Mouse (Mus musculus) intestine, embryonic 15.5 days (tissue): ENCODE results near the gene Dnajc30. TPM values are rescaled to one million over a fixed set of nuclear protein-coding genes. Genes with fewer than 3 reads are reported as not detected.
A peak's percentile ranks its signal among the peaks of the same experiment; 100 is the strongest.
"Not testable (repeated sequence)": the region's sequence is repeated elsewhere in the genome, so short reads cannot be mapped to it uniquely, and the experiment has no call there.

Experiments used
- ATAC-seq: fragments of 200-750 bp; cut with Nextera tagmentation; 2 replicates; pipeline ENCODE4 v1.8.0; 2017; ENCODE audit warnings: moderate TSS enrichment, moderate library complexity
- H3K27ac ChIP-seq: fragments of 300-500 bp; sonication (generic); 2 replicates; pipeline ENCODE4 v1.5.1; 2015; ENCODE audit warnings: mild to moderate bottlenecking, inconsistent platforms
- H3K27me3 ChIP-seq: fragments of 300-500 bp; sonication (generic); replicated peaks from 2 replicates; pipeline ENCODE4 v1.6.1; 2015; ENCODE audit warnings: inconsistent platforms
- H3K36me3 ChIP-seq: fragments of 300-500 bp; sonication (generic); 2 replicates; pipeline ENCODE4 v1.6.1; 2015; ENCODE audit warnings: inconsistent platforms
- H3K4me1 ChIP-seq: fragments of 300-500 bp; sonication (generic); replicated peaks from 2 replicates; pipeline ENCODE4 v1.6.1; 2015; ENCODE audit warnings: inconsistent platforms
- H3K4me2 ChIP-seq: fragments of 300-500 bp; sonication (generic); replicated peaks from 2 replicates; pipeline ENCODE4 v1.6.1; 2015; ENCODE audit warnings: mild to moderate bottlenecking, inconsistent platforms
- H3K4me3 ChIP-seq: fragments of 300-500 bp; sonication (generic); replicated peaks from 2 replicates; pipeline ENCODE4 v1.5.1; 2015; ENCODE audit warnings: inconsistent platforms
- H3K9ac ChIP-seq: fragments of 300-500 bp; sonication (generic); 2 replicates; pipeline ENCODE4 v1.6.1; 2015; ENCODE audit warnings: inconsistent platforms
- H3K9me3 ChIP-seq: fragments of 300-500 bp; sonication (generic); 2 replicates; pipeline ENCODE4 v1.6.1; 2016; ENCODE audit warnings: inconsistent platforms
- WGBS: fragments of 180-500 bp; shearing (Covaris S2); methylation state at CpG from one replicate; pipeline ENCODE4 v1.1.7; 2015; 5-methylcytosine and 5-hydroxymethylcytosine counted together
- polyA plus RNA-seq: library from polyadenylated mRNA; unstranded; fragments of >200 nt; fragmentation: Nextera tagmentation; extraction: Ambion mirVana; gene quantifications from 2 replicates; pipeline ENCODE4 v1.2.1, GENCODE M21; 2015

Dnajc30 gene
- polyA plus RNA-seq, 1 experiment from 2014 or later, result 33.6 TPM

GRCm38 (mm10) chr5:135035608-135036359 is 28.2 kb upstream of the Dnajc30 start:
- WGBS, result 67% methylated on average over 18 of the region's 18 CpGs
- no peak overlapping the region for H3K4me2 ChIP-seq
- 0 out of 2 replicates have a peak, but pooled peaks cover 5% of the 10 kb centered on the region for H3K4me1 ChIP-seq
- H3K27ac ChIP-seq, result no peak overlapping the region
- peaks cover 9% of the 10 kb centered on the region; the same call in 1 of the 2 replicates for H3K36me3 ChIP-seq
- ATAC-seq, result no peak
- no peaks in the 10 kb centered on the region for H3K9me3 ChIP-seq
- no peak overlapping the region for H3K9ac ChIP-seq
- H3K4me3 ChIP-seq, result no peak overlapping the region
- H3K27me3 ChIP-seq, result no peaks in the 10 kb centered on the region

- Histone ChIP-seq H3K4me3 (no peak overlapping the region), H3K9ac (no peak overlapping the region), H3K27me3 (no peaks in the 10 kb centered on the region), H3K27ac (no peak overlapping the region), H3K9me3 (no peaks in the 10 kb centered on the region), H3K36me3 (peaks cover 9% of the 10 kb centered on the region; the same call in 1 of the 2 replicates), H3K4me1 (0 out of 2 replicates have a peak, but pooled peaks cover 7% of the 10 kb centered on the region), H3K4me2 (no peak overlapping the region)
- ATAC-seq, result no peak
- 87% methylated on average over 3 of the region's 3 CpGs for WGBS
Measured at GRCm38 (mm10) chr5:135037946-135038345, 26.1 kb upstream of the Dnajc30 start.

GRCm38 (mm10) chr5:135039541-135039940 is 24.5 kb upstream of the Dnajc30 start:
- 88% methylated on average over 9 of the region's 9 CpGs for WGBS
- H3K27ac ChIP-seq, result no peak overlapping the region
- H3K9me3 ChIP-seq, result no peaks in the 10 kb centered on the region
- H3K27me3 ChIP-seq, result no peaks in the 10 kb centered on the region
- no peak overlapping the region for H3K4me2 ChIP-seq
- H3K4me1 ChIP-seq, result 0 out of 2 replicates have a peak, but pooled peaks cover 7% of the 10 kb centered on the region
- no peak overlapping the region for H3K9ac ChIP-seq
- H3K4me3 ChIP-seq, result no peak overlapping the region
- H3K36me3 ChIP-seq, result 0 out of 2 replicates have a peak, but pooled peaks cover 9% of the 10 kb centered on the region
- no peak for ATAC-seq

- Histone ChIP-seq H3K9me3 (no peaks in the 10 kb centered on the region), H3K36me3 (0 out of 2 replicates have a peak, but pooled peaks cover 9% of the 10 kb centered on the region), H3K4me2 (no peak overlapping the region), H3K9ac (no peak overlapping the region), H3K4me1 (0 out of 2 replicates have a peak, but pooled peaks cover 7% of the 10 kb centered on the region), H3K27ac (no peak overlapping the region), H3K27me3 (no peaks in the 10 kb centered on the region), H3K4me3 (no peak overlapping the region)
- no peak for ATAC-seq
- 64% methylated on average over 6 of the region's 6 CpGs for WGBS
Measured at GRCm38 (mm10) chr5:135040059-135040458, 23.9 kb upstream of the Dnajc30 start.

- WGBS, result 39% methylated on average over 11 of the region's 11 CpGs
- H3K27me3 ChIP-seq, result no peaks in the 10 kb centered on the region
- no peak overlapping the region for H3K27ac ChIP-seq
- H3K4me2 ChIP-seq, result no peak overlapping the region
- 0 out of 2 replicates have a peak, but pooled peaks cover 9% of the 10 kb centered on the region for H3K36me3 ChIP-seq
- H3K4me3 ChIP-seq, result no peak overlapping the region
- no peaks in the 10 kb centered on the region for H3K9me3 ChIP-seq
- ATAC-seq, result 0 out of 2 replicates have a peak, but pooled peaks have one; percentile 13
- no peak overlapping the region for H3K9ac ChIP-seq
- 0 out of 2 replicates have a peak, but pooled peaks cover 7% of the 10 kb centered on the region for H3K4me1 ChIP-seq
Measured at GRCm38 (mm10) chr5:135040777-135041176, 23.2 kb upstream of the Dnajc30 start.

GRCm38 (mm10) chr5:135042105-135042788 is 21.8 kb upstream of the Dnajc30 start:
- Histone ChIP-seq H3K36me3 (0 out of 2 replicates have a peak, but pooled peaks cover 9% of the 10 kb centered on the region), H3K27me3 (no peaks in the 10 kb centered on the region), H3K4me1 (0 out of 2 replicates have a peak, but pooled peaks cover 7% of the 10 kb centered on the region), H3K4me3 (no peak overlapping the region), H3K9ac (no peak overlapping the region), H3K9me3 (no peaks in the 10 kb centered on the region), H3K27ac (no peak overlapping the region), H3K4me2 (peak overlapping the region; percentile 6; the same call in 1 of the 2 replicates)
- peak; percentile 36; the same call in 1 of the 2 replicates for ATAC-seq
- WGBS, result 46% methylated on average over 19 of the region's 21 CpGs

GRCm38 (mm10) chr5:135044575-135044974 is 19.4 kb upstream of the Dnajc30 start:
- Histone ChIP-seq H3K4me3 (no peak overlapping the region), H3K4me2 (no peak overlapping the region), H3K27me3 (no peaks in the 10 kb centered on the region), H3K9ac (no peak overlapping the region), H3K36me3 (peaks cover 9% of the 10 kb centered on the region), H3K4me1 (0 out of 2 replicates have a peak, but pooled peaks cover 7% of the 10 kb centered on the region), H3K27ac (no peak overlapping the region), H3K9me3 (no peaks in the 10 kb centered on the region)
- WGBS, result 89% methylated on average over 3 of the region's 3 CpGs
- ATAC-seq, result no peak

- 92% methylated on average over 5 of the region's 5 CpGs for WGBS
Measured at GRCm38 (mm10) chr5:135048539-135048938, 15.5 kb upstream of the Dnajc30 start.

GRCm38 (mm10) chr5:135049268-135049667 is 14.7 kb upstream of the Dnajc30 start:
- H3K27me3 ChIP-seq, H3K27ac ChIP-seq, H3K4me3 ChIP-seq, H3K9ac ChIP-seq, H3K9me3 ChIP-seq, H3K4me2 ChIP-seq, ATAC-seq, H3K4me1 ChIP-seq: not testable (repeated sequence)
- peaks cover 20% of the 10 kb centered on the region for H3K36me3 ChIP-seq
- 88% methylated on average over 6 of the region's 6 CpGs for WGBS

More at GRCm38 (mm10) chr5:135048539-135048938, 15.5 kb upstream of the Dnajc30 start:
- Histone ChIP-seq H3K36me3 (peaks cover 15% of the 10 kb centered on the region), H3K9ac (no peak overlapping the region), H3K4me2 (no peak overlapping the region), H3K9me3 (no peaks in the 10 kb centered on the region), H3K4me3 (no peak overlapping the region), H3K27ac (no peak overlapping the region), H3K27me3 (no peaks in the 10 kb centered on the region), H3K4me1 (no peaks in the 10 kb centered on the region)
- ATAC-seq, result no peak

- no peak overlapping the region for H3K27ac ChIP-seq
- H3K4me1 ChIP-seq, result no peaks in the 10 kb centered on the region
- H3K4me2 ChIP-seq, result no peak overlapping the region
- H3K27me3 ChIP-seq, result no peaks in the 10 kb centered on the region
- no peak overlapping the region for H3K4me3 ChIP-seq
- no peaks in the 10 kb centered on the region for H3K9me3 ChIP-seq
- 90% methylated on average over 12 of the region's 12 CpGs for WGBS
- no peak overlapping the region for H3K9ac ChIP-seq
- ATAC-seq, result no peak
- peaks cover 41% of the 10 kb centered on the region for H3K36me3 ChIP-seq
Measured at GRCm38 (mm10) chr5:135053356-135053755, 10.6 kb upstream of the Dnajc30 start.

- Histone ChIP-seq H3K9ac (peak overlapping the region; percentile 89), H3K36me3 (peaks cover 11% of the 10 kb centered on the region), H3K9me3 (no peaks in the 10 kb centered on the region; the same call in 1 of the 2 replicates), H3K4me3 (peak overlapping the region; percentile 84), H3K27ac (peak overlapping the region; percentile 15), H3K4me1 (peaks cover 16% of the 10 kb centered on the region; the same call in 1 of the 2 replicates), H3K4me2 (peak overlapping the region; percentile 90), H3K27me3 (no peaks in the 10 kb centered on the region)
- peak; percentile 68 for ATAC-seq
- under 1% methylated on average over 40 of the region's 40 CpGs for WGBS
Measured at GRCm38 (mm10) chr5:135064382-135064766, 372 bp downstream of the Dnajc30 start.

GRCm38 (mm10) chr5:135064909-135065446 is 976 bp downstream of the Dnajc30 start, which contains the start of gene Bud23:
TSS of gene Bud23 (minus strand) at chr5:135064959.
- 71% methylated on average over 9 of the region's 9 CpGs for WGBS
- Histone ChIP-seq H3K4me2 (peak within 1 kb of the TSS; percentile 90), H3K27ac (peak within 1 kb of the TSS; percentile 15), H3K9ac (peak within 1 kb of the TSS; percentile 89), H3K4me3 (peak within 1 kb of the TSS; percentile 84), H3K4me1 (peaks cover 16% of the 10 kb centered on the region; the same call in 1 of the 2 replicates)
- not testable (repeated sequence) for H3K36me3 ChIP-seq, ATAC-seq, H3K9me3 ChIP-seq, H3K27me3 ChIP-seq
